Mouse (Mus musculus) gastrocnemius, adult 18-20 months (tissue): ENCODE results near the gene Macrod2. TPM values are rescaled to one million over a fixed set of nuclear protein-coding genes. Genes with fewer than 3 reads are reported as not detected.

Experiments used
- DNase-seq: peaks from one replicate; pipeline ENCODE4 v3.0.0; 2021; ENCODE audit warnings: low spot score
- total RNA-seq, 2 experiments: library from RNA; stranded (reverse); gene quantifications; 2 replicates each; pipeline ENCODE4 v1.2.3; 2021

Gene Macrod2
- total RNA-seq, 2 experiments from 2014 or later: 16.6 to 19.0 TPM

GRCm38 (mm10) chr2:142187428-142187827 lies 1792.3 kb downstream of the Macrod2 start:
- no peak for DNase-seq

GRCm38 (mm10) chr2:142217371-142217770 lies 1822.3 kb downstream of the Macrod2 start:
- no peak for DNase-seq

DNA sequence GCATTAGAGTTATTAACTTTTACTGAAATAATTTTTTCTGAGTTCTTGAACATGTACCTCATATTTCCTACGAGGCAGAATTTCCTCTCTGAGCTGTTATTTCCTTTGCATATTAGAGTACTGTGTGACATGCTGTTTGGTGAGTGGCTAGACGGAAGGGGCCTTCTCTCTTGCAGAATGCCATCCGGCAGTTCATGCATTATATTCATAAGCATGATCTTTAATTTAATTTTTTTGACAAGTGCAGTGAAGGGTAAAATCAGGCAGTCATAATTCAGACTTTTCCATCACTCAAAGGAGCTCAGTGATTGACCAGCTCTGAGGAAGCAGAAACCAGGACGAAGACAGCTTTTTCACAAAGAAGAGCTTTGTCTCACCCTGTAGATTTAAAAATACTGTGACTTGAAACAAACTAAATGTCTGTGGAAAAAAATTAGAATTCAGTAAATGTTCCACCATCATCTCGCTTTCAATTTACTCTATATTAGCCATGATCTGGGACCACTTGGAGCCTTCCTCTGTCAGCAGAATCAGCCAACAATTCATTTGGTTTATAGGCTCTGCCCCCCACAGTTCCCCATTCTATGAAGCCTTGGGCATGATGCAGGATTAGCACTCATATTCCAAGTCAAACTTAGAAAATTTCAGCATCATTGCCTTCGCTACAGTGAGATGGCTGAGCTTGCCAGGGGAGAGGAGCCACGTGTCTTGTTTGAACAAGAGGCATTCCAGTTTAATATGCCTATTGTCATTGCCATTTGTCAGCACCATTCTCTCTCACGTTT lies 1827.2 kb downstream of the Macrod2 start:
- DNase-seq: no peak

DNA sequence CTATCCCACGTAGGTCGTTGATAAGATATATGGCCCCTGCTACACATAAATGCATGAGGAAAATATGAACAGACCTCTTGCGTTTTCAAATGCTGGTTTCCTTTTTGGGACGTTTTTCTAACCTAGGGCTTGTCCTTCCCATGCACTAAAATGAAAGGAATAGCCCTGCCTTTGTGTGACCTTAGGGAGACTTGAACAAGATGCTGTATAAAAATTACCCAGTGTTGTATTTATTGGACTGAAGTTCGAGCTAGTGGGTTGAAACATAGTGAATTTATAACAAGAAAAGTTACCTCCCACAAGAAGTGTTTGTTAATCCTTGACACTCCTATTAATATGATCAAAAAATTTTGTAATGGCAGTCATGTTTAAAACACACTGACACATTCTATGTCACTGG lies 1827.8 kb downstream of the Macrod2 start:
- DNase-seq: no peak

- DNase-seq: no peak
Observed at GRCm38 (mm10) chr2:142230985-142231549, 1836.0 kb downstream of the Macrod2 start.

- no peak for DNase-seq
Observed at GRCm38 (mm10) chr2:142232828-142233227, 1837.7 kb downstream of the Macrod2 start.

GRCm38 (mm10) chr2:142243483-142243882 lies 1848.4 kb downstream of the Macrod2 start:
- no peak for DNase-seq

- no peak for DNase-seq
Observed at GRCm38 (mm10) chr2:142250383-142250782, 1855.3 kb downstream of the Macrod2 start.

DNA sequence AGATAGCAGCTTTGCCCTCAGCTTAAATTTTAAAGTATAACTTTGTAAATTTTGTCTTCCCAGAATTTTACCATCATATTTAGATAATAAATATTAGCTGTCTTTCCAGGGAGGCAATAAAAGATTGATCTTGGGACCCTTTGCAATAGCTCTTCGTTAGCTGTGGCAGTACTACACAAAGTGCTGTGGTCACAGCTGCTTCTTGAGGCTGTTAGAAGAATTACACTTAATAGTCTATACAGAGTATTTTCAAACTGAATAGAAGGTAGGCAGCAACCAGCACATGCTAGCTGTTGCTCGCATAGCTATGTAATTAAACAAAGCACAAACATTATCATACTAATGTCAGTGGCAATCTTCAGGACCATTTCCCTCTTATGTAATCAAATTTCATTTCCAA lies 1856.4 kb downstream of the Macrod2 start:
- no peak for DNase-seq

- DNase-seq: peak; percentile 28
Observed at GRCm38 (mm10) chr2:142253913-142254312, 1858.8 kb downstream of the Macrod2 start.

GRCm38 (mm10) chr2:142254566-142254965 lies 1859.5 kb downstream of the Macrod2 start:
- DNase-seq: no peak

DNA sequence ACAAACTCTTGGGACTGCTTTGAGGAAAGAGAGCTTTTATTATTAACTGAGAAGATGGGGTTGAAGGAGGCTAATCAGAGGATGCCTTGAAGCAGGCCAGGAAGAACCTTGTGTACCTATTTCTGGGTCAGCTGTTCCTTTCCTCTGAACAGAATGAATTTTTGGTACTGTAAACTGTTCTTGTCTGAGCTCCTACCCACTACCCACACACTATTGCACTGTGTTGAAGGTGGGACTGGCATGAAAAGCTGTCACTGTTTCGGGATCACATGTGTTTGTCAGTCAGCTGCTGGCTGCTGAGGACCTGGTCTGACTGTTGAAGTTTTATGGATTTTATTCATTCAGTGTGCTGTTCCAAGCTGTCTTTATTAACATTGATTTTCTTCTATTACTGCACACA lies 1862.4 kb downstream of the Macrod2 start:
- DNase-seq: no peak

GRCm38 (mm10) chr2:142261046-142261445 lies 1865.9 kb downstream of the Macrod2 start:
- DNase-seq: no peak

DNA sequence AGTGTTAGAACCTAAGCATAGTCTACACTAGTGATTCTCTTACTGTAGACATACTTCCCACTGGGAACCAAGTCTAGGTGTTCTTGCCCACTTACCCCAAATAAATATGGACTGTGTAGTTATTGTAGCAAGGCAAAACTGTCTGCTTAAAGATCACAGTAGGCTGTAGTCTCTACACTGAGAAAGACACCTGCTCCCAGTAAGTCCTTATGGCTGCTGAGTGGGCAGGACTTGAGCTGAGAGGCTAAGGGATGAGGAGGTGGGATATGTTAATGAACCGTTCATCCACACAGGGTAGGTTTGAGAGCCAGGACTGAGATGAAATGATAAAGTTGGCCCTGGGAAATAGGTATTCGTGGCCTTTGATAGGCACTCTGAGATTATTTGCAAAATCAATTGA lies 1869.6 kb downstream of the Macrod2 start:
- DNase-seq: no peak

DNA sequence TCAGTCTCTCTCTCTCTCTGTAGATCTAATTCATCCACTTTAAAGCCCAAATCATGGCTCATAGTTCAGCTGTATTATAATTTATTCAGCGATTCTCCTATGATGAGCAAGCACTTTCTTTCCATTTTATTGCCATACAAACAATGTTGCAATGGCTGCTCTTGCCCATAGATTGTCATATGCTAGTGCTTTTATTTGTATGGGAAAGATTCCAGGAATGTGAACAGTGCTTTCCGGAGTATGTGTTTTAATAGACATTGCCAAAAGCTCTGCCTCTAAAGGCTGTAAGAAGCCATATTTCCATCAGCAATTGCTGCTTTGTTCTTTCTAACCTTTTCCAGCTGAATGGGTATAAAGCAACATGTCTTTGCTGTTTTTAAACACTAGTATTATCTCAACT lies 1872.7 kb downstream of the Macrod2 start:
- DNase-seq: no peak

GRCm38 (mm10) chr2:142286761-142287160 lies 1891.7 kb downstream of the Macrod2 start:
- DNase-seq: no peak

GRCm38 (mm10) chr2:142294831-142295230 lies 1899.7 kb downstream of the Macrod2 start:
- no peak for DNase-seq

DNA sequence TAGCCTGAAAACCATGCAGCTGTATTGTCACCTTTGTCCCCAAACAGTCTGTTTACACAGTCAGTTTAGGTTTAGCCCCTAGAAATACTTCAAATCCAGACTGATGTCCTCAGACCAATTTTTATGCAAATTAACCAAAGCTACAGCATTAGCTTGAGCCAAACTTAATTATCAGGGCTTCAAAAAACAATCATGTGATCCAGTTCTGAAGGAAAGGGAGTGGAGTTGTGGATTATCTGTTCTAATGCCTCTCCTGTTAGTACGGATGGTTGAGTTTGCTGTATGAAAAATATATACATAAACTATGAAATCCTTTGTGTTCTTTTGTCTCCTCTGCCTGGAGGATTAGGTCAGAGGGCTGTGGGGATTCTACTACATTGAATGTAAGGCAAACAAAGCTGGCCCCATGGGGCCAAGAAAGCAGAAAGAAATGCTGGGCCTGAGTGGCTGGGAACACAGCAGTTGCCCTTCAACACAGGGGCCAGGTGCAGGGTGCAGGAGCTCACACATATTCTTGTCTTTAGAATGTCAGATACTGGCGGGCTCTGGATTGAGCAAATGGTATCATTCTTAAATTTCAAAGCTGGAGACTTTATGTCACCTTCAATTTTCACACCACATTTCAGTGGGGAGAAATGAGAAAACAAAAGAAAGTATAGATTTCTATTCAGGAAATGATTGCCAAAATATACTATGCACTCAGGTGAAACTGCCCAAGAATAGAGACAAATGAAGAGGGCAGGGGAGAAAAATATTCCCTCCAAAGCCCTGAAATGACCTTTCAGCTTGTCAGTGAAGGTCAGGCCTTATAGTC lies 1908.2 kb downstream of the Macrod2 start:
- no peak for DNase-seq

DNA sequence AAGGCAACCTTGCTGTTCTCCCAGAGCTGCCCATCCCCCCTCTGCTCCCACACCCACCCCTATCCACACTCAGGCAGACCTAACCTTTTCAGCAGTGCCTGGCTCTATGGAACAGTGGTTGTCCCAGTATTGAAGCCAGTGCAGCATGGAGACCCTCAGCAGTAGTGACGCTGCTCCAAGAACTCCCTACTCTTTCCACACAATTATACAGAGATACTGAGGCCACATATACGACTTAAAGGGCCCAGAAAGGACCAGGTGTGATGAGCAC lies 1908.7 kb downstream of the Macrod2 start:
- no peak for DNase-seq

DNA sequence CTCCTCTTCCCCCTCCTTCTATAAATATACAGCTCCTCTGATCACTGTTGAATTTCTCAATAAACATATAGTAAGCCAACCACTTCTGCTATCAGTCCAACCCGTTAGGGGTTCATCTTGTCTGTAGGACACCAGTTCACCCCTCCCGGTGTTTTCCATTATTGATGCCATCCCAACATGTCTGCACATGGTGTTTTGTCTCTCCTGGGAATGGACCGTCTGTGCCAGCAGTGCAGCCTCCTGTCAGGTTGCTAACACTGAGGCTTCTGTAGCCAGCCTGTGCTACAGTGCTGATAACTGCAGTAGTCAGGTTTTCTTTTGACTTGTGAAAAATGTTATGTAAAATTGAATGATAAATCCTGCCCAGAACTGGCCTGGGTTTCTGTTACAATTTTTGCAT lies 1928.0 kb downstream of the Macrod2 start:
- no peak for DNase-seq

- no peak for DNase-seq
Observed at GRCm38 (mm10) chr2:142326737-142327136, 1931.6 kb downstream of the Macrod2 start.

- DNase-seq: no peak
Observed at GRCm38 (mm10) chr2:142329761-142330160, 1934.7 kb downstream of the Macrod2 start.
